Mouse (Mus musculus): ENCODE results near the gene Gimap8. TPM values are rescaled to one million over a fixed set of nuclear protein-coding genes. Genes with fewer than 3 reads are reported as not detected.

Gimap8 gene
- polyA plus RNA-seq, 1 experiment from 2014 or later, result 0.93 TPM

DNA sequence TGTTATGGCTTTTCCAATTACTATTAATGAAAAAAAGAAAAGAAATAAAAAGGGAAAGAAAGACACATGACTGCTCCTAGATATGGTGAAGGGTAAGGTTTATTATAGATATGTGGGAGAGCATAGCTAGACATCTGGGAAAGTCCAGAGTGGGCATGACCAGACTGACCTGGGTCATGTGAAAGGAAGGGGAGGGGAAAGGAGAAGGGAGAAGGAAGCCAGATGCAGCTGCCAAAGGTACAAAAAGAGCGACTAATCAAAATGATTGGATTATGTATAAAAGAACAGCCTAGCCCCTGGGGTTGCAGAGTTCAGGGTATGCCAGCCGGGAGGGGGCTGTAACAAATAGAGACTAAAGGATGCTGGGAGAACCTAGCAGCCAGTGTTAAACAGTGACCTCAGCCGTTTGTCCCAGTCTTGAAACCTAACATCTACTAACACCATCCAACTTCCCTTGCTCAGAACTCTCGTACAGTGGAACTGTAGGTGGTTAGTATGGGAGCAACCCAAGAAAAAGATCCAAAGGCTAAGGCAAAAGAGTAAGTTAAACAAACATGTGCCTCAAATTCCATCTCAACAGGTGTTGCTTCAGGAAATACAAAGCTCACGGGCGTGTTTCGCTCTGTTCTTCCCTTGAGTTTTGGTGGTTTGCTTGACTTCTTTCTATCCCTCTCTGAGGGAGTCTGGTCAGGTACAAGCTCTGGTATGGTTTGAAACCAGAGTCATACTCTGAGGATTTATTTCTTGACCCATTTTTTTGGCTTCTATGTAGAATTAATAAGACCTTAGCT lies 51.2 kb downstream of the Gimap8 start:
- no peak for ATAC-seq
- H3K36me3 ChIP-seq, result no peaks in the 10 kb centered on the region
- no peak overlapping the region for H3K9ac ChIP-seq
- no peak overlapping the region for H3K4me2 ChIP-seq
- no peak overlapping the region for H3K4me3 ChIP-seq
- H3K27ac ChIP-seq, result no peak overlapping the region
- no peaks in the 10 kb centered on the region for H3K9me3 ChIP-seq (replicated peaks)
- H3K27me3 ChIP-seq (replicated peaks), result no peaks in the 10 kb centered on the region
- no peaks in the 10 kb centered on the region; the same call in 1 of the 2 replicates for H3K4me1 ChIP-seq
- 55% methylated on average over 7 of the region's 7 CpGs for WGBS (ENCODE audit: insufficient replicate concordance)

DNA sequence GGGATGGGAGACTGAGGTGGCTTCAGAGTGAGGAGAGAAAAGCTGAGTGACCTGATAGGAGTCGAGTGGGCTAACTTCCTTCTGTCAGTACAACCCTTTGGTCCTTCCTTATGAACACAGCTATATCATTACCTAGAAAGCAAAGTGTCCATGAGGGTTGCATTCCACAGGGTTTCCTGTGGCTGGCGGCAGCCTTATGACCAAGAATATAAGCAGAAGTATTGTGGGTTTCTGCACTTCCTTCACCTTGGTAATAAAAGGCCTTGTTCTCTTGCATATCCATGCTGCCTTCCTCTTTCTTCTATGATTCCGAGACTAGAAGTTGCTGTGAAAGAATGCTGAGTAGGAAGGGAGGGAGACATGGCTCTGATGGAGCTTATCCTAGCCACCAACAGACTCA lies 51.9 kb downstream of the Gimap8 start:
- Histone ChIP-seq H3K9ac (no peak overlapping the region), H3K27me3 (replicated peaks) (no peaks in the 10 kb centered on the region), H3K36me3 (no peaks in the 10 kb centered on the region), H3K9me3 (replicated peaks) (no peaks in the 10 kb centered on the region), H3K27ac (no peak overlapping the region), H3K4me2 (no peak overlapping the region), H3K4me3 (no peak overlapping the region), H3K4me1 (no peaks in the 10 kb centered on the region; the same call in 1 of the 2 replicates)
- 15% methylated on average over 3 of the region's 3 CpGs for WGBS (ENCODE audit: insufficient replicate concordance)
- no peak for ATAC-seq

GRCm38 (mm10) chr6:48700251-48701075 lies 53.4 kb downstream of the Gimap8 start:
- no peaks in the 10 kb centered on the region for H3K9me3 ChIP-seq (replicated peaks)
- ATAC-seq, result peak; percentile 27; the same call in 1 of the 2 replicates
- H3K27ac ChIP-seq, result no peak overlapping the region
- WGBS (ENCODE audit: insufficient replicate concordance), result 12% methylated on average over 5 of the region's 5 CpGs
- no peak overlapping the region for H3K4me3 ChIP-seq
- H3K27me3 ChIP-seq (replicated peaks), result no peaks in the 10 kb centered on the region
- H3K4me2 ChIP-seq, result no peak overlapping the region
- no peak overlapping the region for H3K9ac ChIP-seq
- H3K36me3 ChIP-seq, result no peaks in the 10 kb centered on the region
- no peaks in the 10 kb centered on the region; the same call in 1 of the 2 replicates for H3K4me1 ChIP-seq

- Histone ChIP-seq H3K9ac (no peak overlapping the region), H3K27me3 (replicated peaks) (no peaks in the 10 kb centered on the region), H3K27ac (no peak overlapping the region), H3K4me3 (no peak overlapping the region), H3K4me1 (no peaks in the 10 kb centered on the region; the same call in 1 of the 2 replicates), H3K9me3 (replicated peaks) (no peaks in the 10 kb centered on the region), H3K4me2 (no peak overlapping the region), H3K36me3 (no peaks in the 10 kb centered on the region)
- ATAC-seq, result no peak
- WGBS (ENCODE audit: insufficient replicate concordance), result 67% methylated on average over 7 of the region's 7 CpGs
These were observed 55.1 kb downstream of the Gimap8 start for GRCm38 (mm10) chr6:48702146-48702545.

DNA sequence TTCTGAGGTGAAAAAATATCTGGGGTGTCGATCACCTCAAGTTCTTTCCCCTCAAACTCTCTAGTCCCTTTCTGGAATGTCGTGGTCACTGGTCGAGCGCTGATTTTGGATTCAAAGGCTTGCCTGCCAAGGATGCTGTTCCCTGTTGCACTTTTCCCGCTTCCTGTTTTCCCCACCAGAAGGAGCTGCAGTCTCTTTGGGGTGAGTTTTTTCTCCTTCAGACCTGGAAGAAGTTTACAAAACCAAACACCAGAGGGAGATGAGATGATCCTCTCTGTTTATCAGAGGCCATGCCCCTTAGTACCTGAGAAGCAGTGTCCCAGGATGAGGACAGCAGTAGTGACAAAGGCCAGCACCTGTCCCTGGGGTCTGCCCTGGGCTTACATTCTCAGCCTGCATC lies 55.6 kb downstream of the Gimap8 start:
- Histone ChIP-seq H3K27ac (no peak overlapping the region), H3K4me2 (no peak overlapping the region), H3K4me1 (no peaks in the 10 kb centered on the region; the same call in 1 of the 2 replicates), H3K27me3 (replicated peaks) (no peaks in the 10 kb centered on the region), H3K9ac (no peak overlapping the region), H3K36me3 (no peaks in the 10 kb centered on the region), H3K9me3 (replicated peaks) (no peaks in the 10 kb centered on the region), H3K4me3 (no peak overlapping the region)
- 64% methylated on average over 5 of the region's 5 CpGs for WGBS (ENCODE audit: insufficient replicate concordance)
- no peak for ATAC-seq

DNA sequence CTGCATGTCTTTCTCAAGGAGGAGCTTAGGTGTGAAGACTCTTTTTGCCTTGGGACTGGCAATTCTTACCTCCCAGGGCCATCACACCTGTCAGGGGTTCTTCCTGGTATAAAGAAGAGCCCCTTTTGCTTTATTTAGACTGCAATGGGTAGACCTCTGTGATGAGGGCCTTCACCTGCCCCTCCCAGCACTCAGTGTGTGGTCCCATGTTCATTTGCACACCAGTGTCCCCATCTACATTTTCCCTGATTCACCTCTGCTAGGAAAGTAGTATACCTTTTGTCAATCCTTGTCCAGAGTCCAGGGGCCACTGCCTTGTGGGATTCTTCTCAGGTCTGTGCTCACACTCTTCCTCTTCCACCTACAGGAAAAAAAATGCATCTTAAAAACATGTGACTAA lies 57.1 kb downstream of the Gimap8 start:
- H3K9me3 ChIP-seq (replicated peaks), result no peaks in the 10 kb centered on the region
- ATAC-seq, result no peak
- H3K4me1 ChIP-seq, result no peaks in the 10 kb centered on the region
- no peak overlapping the region for H3K4me3 ChIP-seq
- H3K27ac ChIP-seq, result no peak overlapping the region
- no peaks in the 10 kb centered on the region for H3K36me3 ChIP-seq
- H3K4me2 ChIP-seq, result no peak overlapping the region
- H3K9ac ChIP-seq, result no peak overlapping the region
- H3K27me3 ChIP-seq (replicated peaks), result no peaks in the 10 kb centered on the region

DNA sequence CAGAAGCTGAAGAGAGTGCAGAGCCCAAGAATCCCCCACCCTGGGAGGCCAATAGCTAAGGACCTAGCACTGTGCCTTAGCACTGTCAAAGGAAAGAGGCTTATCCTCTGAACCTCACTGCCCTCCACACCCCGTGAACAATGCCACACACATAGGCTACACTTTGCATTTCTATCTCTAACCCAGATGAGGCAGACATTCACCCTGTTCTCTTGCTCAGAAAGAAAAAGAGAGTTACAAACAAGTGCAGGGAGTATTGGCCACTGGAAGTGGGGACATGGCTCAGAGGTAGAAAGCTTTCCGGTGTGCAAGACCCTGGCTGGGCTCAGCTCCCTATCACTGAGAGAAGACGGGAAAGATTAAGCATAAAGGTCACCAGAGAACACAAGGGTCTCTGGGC lies 59.1 kb downstream of the Gimap8 start:
- no peaks in the 10 kb centered on the region for H3K9me3 ChIP-seq (replicated peaks)
- H3K27ac ChIP-seq, result no peak overlapping the region
- no peak overlapping the region for H3K9ac ChIP-seq
- no peaks in the 10 kb centered on the region for H3K27me3 ChIP-seq (replicated peaks)
- WGBS (ENCODE audit: insufficient replicate concordance), result 49% methylated on average over 3 of the region's 3 CpGs
- ATAC-seq, result no peak
- no peaks in the 10 kb centered on the region for H3K36me3 ChIP-seq
- peak overlapping the region; percentile 14; the same call in 1 of the 2 replicates for H3K4me3 ChIP-seq
- no peaks in the 10 kb centered on the region for H3K4me1 ChIP-seq
- H3K4me2 ChIP-seq, result peak overlapping the region; percentile 14

Other genes with a start within 250 kb of the Gimap8 start
- gene Zfp467, start 201.4 kb upstream of the Gimap8 start, polyA plus RNA-seq (2016; fragmentation: Nextera tagmentation; extraction: Ambion mirVana), result 2.9 and 3.9 TPM in 2 replicates
- 0.04 TPM in 1 of 2 replicates, not detected in the other for gene Sspo, start 199.0 kb upstream of the Gimap8 start, polyA plus RNA-seq (2016; fragmentation: Nextera tagmentation; extraction: Ambion mirVana)
- gene Atp6v0e2, start 109.6 kb upstream of the Gimap8 start, polyA plus RNA-seq (2016; fragmentation: Nextera tagmentation; extraction: Ambion mirVana), result 1.8 and 2.3 TPM in 2 replicates
- 1.6 and 3.1 TPM in 2 replicates for gene Lrrc61, start 92.4 kb upstream of the Gimap8 start, polyA plus RNA-seq (2016; fragmentation: Nextera tagmentation; extraction: Ambion mirVana)
- gene Rarres2, start 74.4 kb upstream of the Gimap8 start, polyA plus RNA-seq (2016; fragmentation: Nextera tagmentation; extraction: Ambion mirVana), result 6.1 and 6.8 TPM in 2 replicates
- gene Gm45021, start 57.6 kb upstream of the Gimap8 start, polyA plus RNA-seq (2016; fragmentation: Nextera tagmentation; extraction: Ambion mirVana), result 0.44 TPM in 1 of 2 replicates, not detected in the other
- 11.8 and 13.2 TPM in 2 replicates for gene Repin1, start 53.4 kb upstream of the Gimap8 start, polyA plus RNA-seq (2016; fragmentation: Nextera tagmentation; extraction: Ambion mirVana)
- not detected in 2 replicates for gene Gm44965, start 53.3 kb upstream of the Gimap8 start, polyA plus RNA-seq (2016; fragmentation: Nextera tagmentation; extraction: Ambion mirVana)
- gene Zfp775, start 45.2 kb upstream of the Gimap8 start, polyA plus RNA-seq (2016; fragmentation: Nextera tagmentation; extraction: Ambion mirVana), result 2.0 and 2.2 TPM in 2 replicates
- gene AI854703, start 20.5 kb upstream of the Gimap8 start, polyA plus RNA-seq (2016; fragmentation: Nextera tagmentation; extraction: Ambion mirVana), result 0.30 and 0.50 TPM in 2 replicates
- gene Gimap9, start 28.9 kb downstream of the Gimap8 start, polyA plus RNA-seq (2016; fragmentation: Nextera tagmentation; extraction: Ambion mirVana), result 11.4 and 12.9 TPM in 2 replicates
- 15.7 and 15.9 TPM in 2 replicates for gene Gimap4, start 37.3 kb downstream of the Gimap8 start, polyA plus RNA-seq (2016; fragmentation: Nextera tagmentation; extraction: Ambion mirVana)
- gene Gimap6, start 61.0 kb downstream of the Gimap8 start, polyA plus RNA-seq (2016; fragmentation: Nextera tagmentation; extraction: Ambion mirVana), result 11.7 and 12.7 TPM in 2 replicates
- gene Gm28053, start 71.4 kb downstream of the Gimap8 start, polyA plus RNA-seq (2016; fragmentation: Nextera tagmentation; extraction: Ambion mirVana), result 0.75 and 1.2 TPM in 2 replicates
- gene Gimap7, start 71.4 kb downstream of the Gimap8 start, polyA plus RNA-seq (2016; fragmentation: Nextera tagmentation; extraction: Ambion mirVana), result 0.10 and 0.18 TPM in 2 replicates
- gene Gimap1, start 91.8 kb downstream of the Gimap8 start, polyA plus RNA-seq (2016; fragmentation: Nextera tagmentation; extraction: Ambion mirVana), result 10.9 and 11.9 TPM in 2 replicates
- gene Gimap5, start 99.0 kb downstream of the Gimap8 start, polyA plus RNA-seq (2016; fragmentation: Nextera tagmentation; extraction: Ambion mirVana), result 3.0 and 3.7 TPM in 2 replicates
- gene Gimap3, start 123.6 kb downstream of the Gimap8 start, polyA plus RNA-seq (2016; fragmentation: Nextera tagmentation; extraction: Ambion mirVana), result not detected in 2 replicates
- 48.3 and 53.2 TPM in 2 replicates for gene Tmem176a, start 193.7 kb downstream of the Gimap8 start, polyA plus RNA-seq (2016; fragmentation: Nextera tagmentation; extraction: Ambion mirVana)
- 92.9 and 93.2 TPM in 2 replicates for gene Tmem176b, start 194.3 kb downstream of the Gimap8 start, polyA plus RNA-seq (2016; fragmentation: Nextera tagmentation; extraction: Ambion mirVana)
- gene Aoc1, start 225.7 kb downstream of the Gimap8 start, polyA plus RNA-seq (2016; fragmentation: Nextera tagmentation; extraction: Ambion mirVana), result not detected in 2 replicates

All from liver, embryonic 12.5 days (tissue).